Mouse (Mus musculus) kidney, embryonic 15.5 days (tissue): ENCODE measurements at regions not wholly inside any gene's neighbourhood (a gene's known extent, or its start where the extent isn't known, plus 50 kb on each side); places are given as distances from the start of the nearest gene placed in this dataset.

Source experiments
- ATAC-seq: fragments of 200-750 bp; cut with Nextera tagmentation; replicated peaks from 2 replicates; pipeline ENCODE4 v1.8.0; 2017; ENCODE audit warnings: moderate TSS enrichment; ENCODE audit not compliant: low FRiP score
- H3K27ac ChIP-seq: fragments of 300-500 bp; sonication (generic); 2 replicates; pipeline ENCODE4 v1.5.1; 2015; ENCODE audit warnings: mild to moderate bottlenecking, inconsistent platforms
- H3K27me3 ChIP-seq: fragments of 300-500 bp; sonication (generic); 2 replicates; pipeline ENCODE4 v1.6.1; 2015; ENCODE audit warnings: inconsistent platforms
- H3K36me3 ChIP-seq: fragments of 300-500 bp; sonication (generic); 2 replicates; pipeline ENCODE4 v1.6.1; 2015; ENCODE audit warnings: inconsistent platforms
- H3K4me1 ChIP-seq: fragments of 300-500 bp; sonication (generic); 2 replicates; pipeline ENCODE4 v1.6.1; 2015; ENCODE audit warnings: inconsistent platforms
- H3K4me2 ChIP-seq: fragments of 300-500 bp; sonication (generic); 2 replicates; pipeline ENCODE4 v1.6.1; 2015; ENCODE audit warnings: moderate library complexity, mild to moderate bottlenecking, inconsistent platforms
- H3K4me3 ChIP-seq: fragments of 300-500 bp; sonication (generic); replicated peaks from 2 replicates; pipeline ENCODE4 v1.5.1; 2015; ENCODE audit warnings: mild to moderate bottlenecking, inconsistent platforms
- H3K9ac ChIP-seq: fragments of 300-500 bp; sonication (generic); 2 replicates; pipeline ENCODE4 v1.6.1; 2015; ENCODE audit warnings: mild to moderate bottlenecking, inconsistent platforms
- H3K9me3 ChIP-seq: fragments of 300-500 bp; sonication (generic); replicated peaks from 2 replicates; pipeline ENCODE4 v1.6.1; 2016; ENCODE audit warnings: inconsistent platforms
- WGBS: fragments of 180-500 bp; shearing (Covaris S2); methylation state at CpG from one replicate; pipeline ENCODE4 v1.1.7; 2015; ENCODE audit warnings: mixed read lengths; 5-methylcytosine and 5-hydroxymethylcytosine counted together

- H3K36me3 ChIP-seq: no peaks in the 10 kb centered on the region
- H3K9me3 ChIP-seq: no peaks in the 10 kb centered on the region
- WGBS: 49% methylated on average over 7 of the region's 7 CpGs
- H3K4me1 ChIP-seq: no peaks in the 10 kb centered on the region
- no peak overlapping the region for H3K27ac ChIP-seq
- no peak overlapping the region for H3K4me2 ChIP-seq
- no peak overlapping the region for H3K4me3 ChIP-seq
- no peaks in the 10 kb centered on the region for H3K27me3 ChIP-seq
- no peak overlapping the region for H3K9ac ChIP-seq
- no peak for ATAC-seq
Observed at GRCm38 (mm10) chr12:5793051-5793450, 417.6 kb upstream of the Klhl29 start.

DNA sequence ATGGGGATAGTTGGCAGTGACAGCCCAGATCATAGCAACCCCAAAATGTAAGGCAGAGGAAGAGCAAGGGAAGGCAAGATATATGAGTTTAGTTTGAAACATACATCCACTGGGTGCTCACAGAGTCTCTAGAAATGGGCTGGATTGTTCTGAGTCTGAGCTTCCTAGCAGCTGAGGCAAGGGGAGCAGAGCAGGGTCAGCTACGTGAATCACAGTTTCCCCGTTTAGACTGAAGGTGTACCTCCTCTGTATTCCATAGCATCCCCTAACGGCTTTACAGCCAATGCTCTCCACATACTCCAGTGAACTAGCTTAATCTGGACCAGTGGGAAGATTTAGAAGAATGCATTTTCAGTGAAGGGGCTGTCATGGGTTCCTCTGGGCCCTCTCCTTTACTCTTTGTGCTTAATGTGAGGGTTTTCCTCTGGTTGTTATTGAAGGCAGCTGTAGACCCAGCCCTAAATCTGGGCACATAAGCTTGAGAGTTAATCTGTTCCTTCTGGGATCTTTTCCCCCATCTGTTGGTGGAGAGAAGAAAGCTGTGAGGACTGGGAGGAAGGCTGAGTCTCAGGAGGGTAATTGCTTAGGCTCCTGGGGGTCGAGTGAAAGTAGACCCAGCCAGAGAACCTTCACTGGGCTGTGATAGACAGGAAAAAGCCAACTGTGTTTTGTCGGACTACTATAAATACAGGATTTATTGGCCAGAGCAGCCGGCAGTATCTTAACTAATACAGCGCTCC is 411.8 kb upstream of the Klhl29 start:
- ATAC-seq: no peak

DNA sequence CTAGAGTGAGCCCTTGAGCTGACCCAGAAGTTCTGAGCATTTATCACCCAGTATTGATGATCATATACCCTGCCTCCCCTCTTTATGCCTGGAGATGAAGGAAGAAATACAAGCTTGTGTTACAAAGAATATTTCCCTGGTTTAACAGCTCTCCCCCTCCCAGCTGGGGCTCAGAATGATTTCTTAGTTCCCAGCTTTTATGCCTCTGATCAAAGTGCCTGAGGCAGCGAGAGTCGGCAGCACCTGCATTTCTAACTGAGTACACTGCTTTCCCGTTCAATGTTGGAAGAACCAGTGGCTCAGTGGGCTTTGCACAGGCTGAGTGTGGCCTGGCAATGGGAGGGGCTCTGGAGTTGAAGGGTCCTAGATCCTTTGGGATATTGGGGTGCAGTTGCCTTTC is 405.8 kb upstream of the Klhl29 start:
- no peaks in the 10 kb centered on the region for H3K9me3 ChIP-seq
- no peak for ATAC-seq
- no peaks in the 10 kb centered on the region for H3K36me3 ChIP-seq
- no peak overlapping the region for H3K9ac ChIP-seq
- H3K4me3 ChIP-seq: no peak overlapping the region
- no peak overlapping the region for H3K27ac ChIP-seq
- no peaks in the 10 kb centered on the region for H3K27me3 ChIP-seq
- no peak overlapping the region for H3K4me2 ChIP-seq
- 31% methylated on average over 3 of the region's 3 CpGs for WGBS
- H3K4me1 ChIP-seq: 0 out of 2 replicates have a peak, but pooled peaks cover 3% of the 10 kb centered on the region

More for the DNA sequence above, 411.8 kb upstream of the Klhl29 start:
- WGBS: 45% methylated on average over 7 of the region's 7 CpGs
- H3K27me3 ChIP-seq: no peaks in the 10 kb centered on the region
- no peak overlapping the region for H3K4me2 ChIP-seq
- H3K9me3 ChIP-seq: no peaks in the 10 kb centered on the region
- no peak overlapping the region for H3K27ac ChIP-seq
- H3K9ac ChIP-seq: no peak overlapping the region
- H3K4me1 ChIP-seq: no peaks in the 10 kb centered on the region
- no peaks in the 10 kb centered on the region for H3K36me3 ChIP-seq
- no peak overlapping the region for H3K4me3 ChIP-seq

GRCm38 (mm10) chr12:5777556-5777955 is 402.1 kb upstream of the Klhl29 start:
- H3K36me3 ChIP-seq: no peaks in the 10 kb centered on the region
- ATAC-seq: no peak
- no peaks in the 10 kb centered on the region for H3K27me3 ChIP-seq
- no peak overlapping the region for H3K4me3 ChIP-seq
- no peak overlapping the region for H3K4me2 ChIP-seq
- H3K27ac ChIP-seq: no peak overlapping the region
- H3K4me1 ChIP-seq: 0 out of 2 replicates have a peak, but pooled peaks cover 3% of the 10 kb centered on the region
- no peak overlapping the region for H3K9ac ChIP-seq
- no peaks in the 10 kb centered on the region for H3K9me3 ChIP-seq

DNA sequence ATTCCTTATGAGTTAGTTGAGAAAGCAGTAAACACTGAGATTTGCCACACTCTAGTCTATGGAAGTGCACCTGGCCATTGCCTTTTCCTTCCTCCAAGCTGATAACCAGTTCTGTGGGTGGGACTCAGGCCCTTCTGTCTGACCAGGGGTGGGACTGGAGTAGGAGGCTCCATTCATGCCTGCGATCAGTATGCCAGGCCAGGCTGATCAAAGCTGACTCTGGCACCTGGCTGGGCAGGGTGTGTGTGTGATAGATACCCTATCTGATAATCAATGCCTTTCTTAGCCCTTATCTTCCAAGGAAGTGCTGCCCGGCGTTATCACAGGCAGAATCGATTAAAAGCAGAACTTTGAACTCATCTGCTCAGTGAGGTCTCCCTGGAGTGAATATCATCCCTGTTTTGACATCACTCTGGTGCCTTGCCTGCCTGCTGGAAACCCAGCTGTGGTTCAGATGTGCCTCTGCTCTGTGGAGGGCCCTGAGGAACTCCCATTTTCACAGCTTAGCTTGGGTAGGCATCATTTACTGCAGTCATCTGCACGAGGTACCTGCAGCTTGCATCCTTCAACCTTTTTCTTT is 396.0 kb upstream of the Klhl29 start:
- H3K4me3 ChIP-seq: no peak overlapping the region
- H3K27ac ChIP-seq: no peak overlapping the region
- 79% methylated on average over 5 of the region's 5 CpGs for WGBS
- H3K36me3 ChIP-seq: no peaks in the 10 kb centered on the region
- H3K4me2 ChIP-seq: no peak overlapping the region
- H3K4me1 ChIP-seq: no peaks in the 10 kb centered on the region
- no peak overlapping the region for H3K9ac ChIP-seq
- H3K27me3 ChIP-seq: no peaks in the 10 kb centered on the region
- H3K9me3 ChIP-seq: no peaks in the 10 kb centered on the region
- ATAC-seq: no peak

- 67% methylated on average over 2 of the region's 2 CpGs for WGBS
- Histone ChIP-seq H3K9me3 (no peaks in the 10 kb centered on the region), H3K27me3 (no peaks in the 10 kb centered on the region), H3K36me3 (no peaks in the 10 kb centered on the region), H3K4me1 (no peaks in the 10 kb centered on the region), H3K9ac (no peak overlapping the region), H3K4me2 (no peak overlapping the region), H3K27ac (no peak overlapping the region), H3K4me3 (no peak overlapping the region)
- ATAC-seq: no peak
Observed at GRCm38 (mm10) chr12:5770531-5770930, 395.0 kb upstream of the Klhl29 start.

- Histone ChIP-seq H3K4me1 (no peaks in the 10 kb centered on the region), H3K9ac (no peak overlapping the region), H3K27me3 (no peaks in the 10 kb centered on the region), H3K9me3 (no peaks in the 10 kb centered on the region), H3K36me3 (no peaks in the 10 kb centered on the region), H3K4me3 (no peak overlapping the region), H3K27ac (no peak overlapping the region), H3K4me2 (no peak overlapping the region)
- 49% methylated on average over 6 of the region's 6 CpGs for WGBS
- ATAC-seq: no peak
Observed at GRCm38 (mm10) chr12:5764445-5765170, 389.1 kb upstream of the Klhl29 start.

GRCm38 (mm10) chr12:5764026-5764425 is 388.5 kb upstream of the Klhl29 start:
- H3K27me3 ChIP-seq: no peaks in the 10 kb centered on the region
- H3K4me3 ChIP-seq: no peak overlapping the region
- H3K4me2 ChIP-seq: no peak overlapping the region
- H3K4me1 ChIP-seq: no peaks in the 10 kb centered on the region
- no peak overlapping the region for H3K9ac ChIP-seq
- 74% methylated on average over 1 of the region's 1 CpGs for WGBS
- H3K27ac ChIP-seq: no peak overlapping the region
- no peaks in the 10 kb centered on the region for H3K36me3 ChIP-seq
- H3K9me3 ChIP-seq: no peaks in the 10 kb centered on the region
- no peak for ATAC-seq

DNA sequence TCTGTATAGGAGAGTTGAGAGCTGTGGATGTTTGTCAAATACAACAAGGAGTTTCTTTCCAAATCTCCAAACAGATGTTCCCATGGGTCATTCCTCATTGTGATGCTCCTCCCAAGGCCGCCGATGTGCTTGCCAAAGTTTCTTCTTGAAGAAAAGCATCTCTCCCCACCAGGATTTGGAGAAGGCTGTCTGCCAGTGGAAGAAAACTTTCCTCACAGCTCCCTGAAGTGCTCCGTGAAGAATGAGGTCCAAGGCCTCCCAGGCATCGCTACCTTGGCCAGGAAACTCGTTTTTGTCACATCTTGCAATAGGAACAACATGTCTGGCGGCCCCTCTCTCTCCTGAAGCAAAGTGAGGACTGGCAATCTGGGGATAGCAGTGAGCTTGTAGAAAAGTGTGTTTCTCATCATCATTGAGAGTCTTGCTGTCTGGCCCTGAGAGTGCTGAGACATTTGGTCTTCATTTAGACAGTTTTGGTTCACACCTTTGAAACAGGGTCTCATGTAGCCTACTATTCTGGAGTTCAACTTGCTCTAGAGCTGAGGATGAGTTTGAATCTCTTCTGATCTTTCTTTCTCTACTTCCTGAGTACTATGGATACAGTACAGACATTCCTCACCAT is 386.9 kb upstream of the Klhl29 start:
- Histone ChIP-seq H3K4me1 (no peaks in the 10 kb centered on the region), H3K9ac (no peak overlapping the region), H3K36me3 (no peaks in the 10 kb centered on the region), H3K27me3 (no peaks in the 10 kb centered on the region), H3K4me2 (no peak overlapping the region), H3K9me3 (no peaks in the 10 kb centered on the region), H3K27ac (no peak overlapping the region), H3K4me3 (no peak overlapping the region)
- WGBS: 71% methylated on average over 6 of the region's 6 CpGs
- ATAC-seq: no peak

DNA sequence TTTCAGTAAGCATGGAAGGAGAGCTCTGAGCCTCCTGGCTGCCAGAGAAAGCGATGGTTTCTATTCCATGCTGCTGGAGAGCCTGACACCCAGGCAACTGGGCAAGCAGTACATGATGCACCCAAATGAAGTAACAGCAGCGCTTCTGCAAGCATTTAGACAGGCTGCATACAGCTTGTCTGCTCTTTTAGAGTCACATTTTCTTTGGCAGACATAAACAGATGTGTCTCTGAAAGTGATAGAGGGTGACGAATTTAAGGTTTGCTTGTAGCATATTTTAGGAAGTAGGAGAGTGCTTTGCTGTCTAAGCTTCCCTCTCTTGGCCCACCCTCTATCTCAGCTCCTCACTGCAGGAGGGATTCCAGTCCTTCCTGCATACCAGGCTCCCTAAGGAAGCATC is 384.0 kb upstream of the Klhl29 start:
- H3K27me3 ChIP-seq: no peaks in the 10 kb centered on the region
- no peak overlapping the region for H3K4me2 ChIP-seq
- 79% methylated on average over 3 of the region's 3 CpGs for WGBS
- no peak overlapping the region for H3K27ac ChIP-seq
- no peaks in the 10 kb centered on the region for H3K9me3 ChIP-seq
- H3K4me3 ChIP-seq: no peak overlapping the region
- no peaks in the 10 kb centered on the region for H3K36me3 ChIP-seq
- no peaks in the 10 kb centered on the region for H3K4me1 ChIP-seq
- ATAC-seq: no peak
- no peak overlapping the region for H3K9ac ChIP-seq

GRCm38 (mm10) chr12:5757766-5758165 is 382.3 kb upstream of the Klhl29 start:
- no peak overlapping the region for H3K27ac ChIP-seq
- ATAC-seq: no peak
- no peaks in the 10 kb centered on the region for H3K36me3 ChIP-seq
- H3K4me1 ChIP-seq: no peaks in the 10 kb centered on the region
- WGBS: 82% methylated on average over 2 of the region's 2 CpGs
- no peak overlapping the region for H3K4me3 ChIP-seq
- no peak overlapping the region for H3K9ac ChIP-seq
- no peaks in the 10 kb centered on the region for H3K27me3 ChIP-seq
- H3K9me3 ChIP-seq: no peaks in the 10 kb centered on the region
- no peak overlapping the region for H3K4me2 ChIP-seq

DNA sequence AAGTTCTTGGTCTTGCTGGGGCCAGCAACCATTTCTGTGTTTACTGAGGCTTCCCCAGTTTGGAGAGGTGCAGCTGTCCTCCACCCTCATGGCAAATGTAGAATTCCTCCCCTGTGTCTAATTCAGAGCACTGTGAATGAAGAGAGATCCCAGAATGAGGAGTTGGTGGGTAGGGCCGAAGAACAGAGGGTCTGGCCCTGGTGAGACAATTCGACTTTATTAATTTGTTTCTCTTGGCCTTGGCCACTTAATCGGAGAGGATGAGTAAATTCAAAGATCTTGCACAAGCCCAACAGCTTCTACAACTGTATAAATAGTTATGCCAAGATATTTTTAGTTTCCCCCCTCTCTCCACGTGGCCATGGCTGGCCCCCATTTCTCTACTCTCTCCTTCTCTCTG is 381.9 kb upstream of the Klhl29 start:
- H3K4me1 ChIP-seq: no peaks in the 10 kb centered on the region
- ATAC-seq: no peak
- no peaks in the 10 kb centered on the region for H3K36me3 ChIP-seq
- H3K4me2 ChIP-seq: no peak overlapping the region
- no peak overlapping the region for H3K4me3 ChIP-seq
- H3K9ac ChIP-seq: no peak overlapping the region
- H3K27ac ChIP-seq: no peak overlapping the region
- WGBS: 86% methylated on average over 4 of the region's 4 CpGs
- H3K9me3 ChIP-seq: no peaks in the 10 kb centered on the region
- no peaks in the 10 kb centered on the region for H3K27me3 ChIP-seq
